Mouse (Mus musculus) liver, adult 2 months (tissue): ENCODE results near the gene Mdga1. TPM values are rescaled to one million over a fixed set of nuclear protein-coding genes. Genes with fewer than 3 reads are reported as not detected.

ENCODE experiments used
- DNase-seq: peaks from one replicate; pipeline ENCODE4 v3.0.0-alpha.2; 2011; ENCODE audit warnings: low read depth, low spot score; ENCODE audit errors: extremely low read depth
- H3K27ac ChIP-seq: fragments of 200-500 bp; replicated peaks from 2 replicates; pipeline ENCODE4 v1.5.1; 2012; ENCODE audit warnings: low read depth, mild to moderate bottlenecking, control low read depth, inconsistent platforms, low read length; ENCODE audit not compliant: insufficient read depth
- H3K27me3 ChIP-seq: fragments of 200-500 bp; 2 replicates; pipeline ENCODE4 v1.6.1; 2012; ENCODE audit warnings: mild to moderate bottlenecking, moderate library complexity, low read length, inconsistent platforms; ENCODE audit not compliant: control insufficient read depth, insufficient read depth
- H3K36me3 ChIP-seq: fragments of 200-500 bp; 2 replicates; pipeline ENCODE4 v1.6.1; 2012; ENCODE audit warnings: low read length, inconsistent platforms; ENCODE audit not compliant: control insufficient read depth, insufficient read depth
- H3K4me1 ChIP-seq: fragments of 200-500 bp; 2 replicates; pipeline ENCODE4 v1.6.1; 2011; ENCODE audit warnings: low read length; ENCODE audit not compliant: control insufficient read depth, insufficient read depth
- H3K4me3 ChIP-seq: fragments of 200-500 bp; 2 replicates; pipeline ENCODE4 v1.5.1; 2011; ENCODE audit warnings: low read depth, mild to moderate bottlenecking, control low read depth, low read length, moderate library complexity; ENCODE audit not compliant: insufficient read depth
- H3K79me2 ChIP-seq: fragments of 200-500 bp; 2 replicates; pipeline ENCODE4 v1.6.1; 2012; ENCODE audit warnings: inconsistent platforms, mild to moderate bottlenecking, low read length, moderate library complexity; ENCODE audit not compliant: control insufficient read depth, insufficient read depth
- H3K9ac ChIP-seq: fragments of 200-500 bp; 2 replicates; pipeline ENCODE4 v1.6.1; 2012; ENCODE audit warnings: low read depth, mild to moderate bottlenecking, control low read depth, inconsistent platforms, low read length
- CTCF ChIP-seq: fragments of 200-500 bp; IDR thresholded peaks from 2 replicates; pipeline ENCODE4 v1.5.1; 2011; ENCODE audit warnings: low read depth, low read length, control low read depth
- POLR2A ChIP-seq: fragments of 200-500 bp; IDR thresholded peaks from 2 replicates; pipeline ENCODE4 v1.6.1; 2011; ENCODE audit warnings: low read length, control low read depth; ENCODE audit not compliant: insufficient read depth; ENCODE audit errors: extremely low read depth
- WGBS: fragments of 180-500 bp; shearing (Covaris S2); methylation state at CpG from one replicate; pipeline ENCODE4 v1.1.7; 2018; 5-methylcytosine and 5-hydroxymethylcytosine counted together
- polyA plus RNA-seq: library from polyadenylated mRNA; depleted of rRNA; stranded (reverse); fragments of >200 nt; gene quantifications from 2 replicates; pipeline ENCODE4 v1.2.3, GENCODE M21; 2012
- total RNA-seq: library from RNA; depleted of rRNA; stranded (reverse); fragments of >200 nt; gene quantifications from 2 replicates; pipeline ENCODE4 v1.2.3, GENCODE M21; 2014

Mdga1 gene
- total and polyA plus RNA-seq, 2 experiments: 0.09 to 0.64 TPM

GRCm38 (mm10) chr17:29823439-29824207 is 146.3 kb downstream of the Mdga1 start:
- H3K36me3 ChIP-seq: no peaks in the 10 kb centered on the region
- no peak overlapping the region for H3K4me3 ChIP-seq
- DNase-seq: no peak
- TF ChIP-seq CTCF: no peak
- no peak for TF ChIP-seq POLR2A
- 74% methylated on average over 14 of the region's 14 CpGs for WGBS
- H3K4me1 ChIP-seq: no peaks in the 10 kb centered on the region
- no peaks in the 10 kb centered on the region for H3K79me2 ChIP-seq
- H3K27ac ChIP-seq: no peak overlapping the region
- H3K9ac ChIP-seq: no peak overlapping the region
- no peaks in the 10 kb centered on the region for H3K27me3 ChIP-seq

GRCm38 (mm10) chr17:29819608-29820007 is 150.3 kb downstream of the Mdga1 start:
- Histone ChIP-seq H3K4me3 (no peak overlapping the region), H3K27me3 (no peaks in the 10 kb centered on the region), H3K27ac (no peak overlapping the region), H3K9ac (no peak overlapping the region), H3K36me3 (no peaks in the 10 kb centered on the region), H3K4me1 (no peaks in the 10 kb centered on the region), H3K79me2 (no peaks in the 10 kb centered on the region)
- WGBS: 90% methylated on average over 3 of the region's 3 CpGs
- no peak for TF ChIP-seq POLR2A
- no peak for TF ChIP-seq CTCF
- no peak for DNase-seq

- Histone ChIP-seq H3K36me3 (no peaks in the 10 kb centered on the region), H3K79me2 (no peaks in the 10 kb centered on the region), H3K27me3 (no peaks in the 10 kb centered on the region), H3K4me3 (no peak overlapping the region), H3K27ac (no peak overlapping the region), H3K9ac (no peak overlapping the region), H3K4me1 (no peaks in the 10 kb centered on the region)
- TF ChIP-seq CTCF: no peak
- no peak for TF ChIP-seq POLR2A
- no peak for DNase-seq
- 84% methylated on average over 7 of the region's 7 CpGs for WGBS
Observed at GRCm38 (mm10) chr17:29818989-29819388, 150.9 kb downstream of the Mdga1 start.

GRCm38 (mm10) chr17:29818264-29818945 is 151.5 kb downstream of the Mdga1 start:
- TF ChIP-seq POLR2A: no peak
- TF ChIP-seq CTCF: no peak
- Histone ChIP-seq H3K36me3 (no peaks in the 10 kb centered on the region), H3K79me2 (no peaks in the 10 kb centered on the region), H3K9ac (no peak overlapping the region), H3K4me1 (no peaks in the 10 kb centered on the region), H3K27ac (no peak overlapping the region), H3K4me3 (no peak overlapping the region), H3K27me3 (no peaks in the 10 kb centered on the region)
- no peak for DNase-seq
- 80% methylated on average over 11 of the region's 11 CpGs for WGBS

GRCm38 (mm10) chr17:29814758-29815157 is 155.1 kb downstream of the Mdga1 start:
- Histone ChIP-seq H3K27me3 (no peaks in the 10 kb centered on the region), H3K4me1 (no peaks in the 10 kb centered on the region), H3K27ac (no peak overlapping the region), H3K4me3 (no peak overlapping the region), H3K79me2 (no peaks in the 10 kb centered on the region), H3K9ac (no peak overlapping the region), H3K36me3 (no peaks in the 10 kb centered on the region)
- WGBS: 48% methylated on average over 6 of the region's 6 CpGs
- no peak for DNase-seq
- no peak for TF ChIP-seq CTCF
- no peak for TF ChIP-seq POLR2A

- H3K4me1 ChIP-seq: no peaks in the 10 kb centered on the region
- no peaks in the 10 kb centered on the region for H3K36me3 ChIP-seq
- TF ChIP-seq CTCF (no peak), POLR2A (no peak)
- H3K9ac ChIP-seq: no peak overlapping the region
- no peaks in the 10 kb centered on the region for H3K79me2 ChIP-seq
- H3K27me3 ChIP-seq: no peaks in the 10 kb centered on the region
- H3K27ac ChIP-seq: no peak overlapping the region
- no peak for DNase-seq
- no peak overlapping the region for H3K4me3 ChIP-seq
- WGBS: 31% methylated on average over 4 of the region's 4 CpGs
Observed at GRCm38 (mm10) chr17:29813328-29813727, 156.6 kb downstream of the Mdga1 start.
